Mouse (Mus musculus) MEL (cell line): ENCODE data around the gene Zfp60. TPM values are rescaled to one million over a fixed set of nuclear protein-coding genes. Genes with fewer than 3 reads are reported as not detected.

Source experiments
- DNase-seq: peaks from one replicate; pipeline ENCODE4 v3.0.0; 2011; ENCODE audit warnings: low read depth, low spot score
- H3K27ac ChIP-seq: 2 replicates; pipeline ENCODE4 v1.5.1; 2012; ENCODE audit warnings: low read depth, mild to moderate bottlenecking, control low read depth, low read length, moderate library complexity; ENCODE audit not compliant: control insufficient read depth
- H3K27me3 ChIP-seq, 2 experiments: fragments of 150-350 bp in 1 of 2; sonication (generic) in 1 of 2; 2 replicates each; pipeline ENCODE4 v1.6.1; 2012; ENCODE audit warnings: low read length in 2 of 2, mild to moderate bottlenecking in 2 of 2, improper control_type of control experiment in 1 of 2, moderate library complexity in 1 of 2; ENCODE audit not compliant: insufficient read depth in 2 of 2, control insufficient read depth in 1 of 2
- H3K36me3 ChIP-seq, 2 experiments: 2 replicates each; pipeline ENCODE4 v1.6.1; 2012 to 2014; ENCODE audit warnings: low read length in 2 of 2, improper control_type of control experiment in 1 of 2, inconsistent platforms in 1 of 2, mild to moderate bottlenecking in 1 of 2; ENCODE audit not compliant: insufficient read depth in 2 of 2, control insufficient read depth in 1 of 2
- H3K4me1 ChIP-seq, 2 experiments: fragments of 150-350 bp in 1 of 2; sonication (generic) in 1 of 2; 2 replicates each; pipeline ENCODE4 v1.6.1; 2012; ENCODE audit warnings: low read length in 2 of 2, improper control_type of control experiment in 1 of 2, mild to moderate bottlenecking in 1 of 2; ENCODE audit not compliant: insufficient read depth in 2 of 2, control insufficient read depth in 1 of 2
- H3K4me3 ChIP-seq, 2 experiments: fragments of 150-350 bp in 1 of 2; sonication (generic) in 1 of 2; 2 replicates each; pipeline ENCODE4 v1.5.1; 2012; ENCODE audit warnings: low read depth in 2 of 2, low read length in 2 of 2, mild to moderate bottlenecking in 2 of 2, moderate library complexity in 2 of 2, control low read depth in 1 of 2, improper control_type of control experiment in 1 of 2; ENCODE audit not compliant: control insufficient read depth in 1 of 2, insufficient read depth in 1 of 2
- H3K79me2 ChIP-seq: 2 replicates; pipeline ENCODE4 v1.6.1; 2012; ENCODE audit warnings: mild to moderate bottlenecking, low read length, moderate library complexity; ENCODE audit not compliant: control insufficient read depth, poor library complexity, insufficient read depth
- H3K9ac ChIP-seq: 2 replicates; pipeline ENCODE4 v1.6.1; 2012; ENCODE audit warnings: low read depth, mild to moderate bottlenecking, control low read depth, low read length, moderate library complexity; ENCODE audit not compliant: control insufficient read depth, poor library complexity, severe bottlenecking
- H3K9me3 ChIP-seq: fragments of 150-350 bp; sonication (generic); replicated peaks from 2 replicates; pipeline ENCODE4 v1.6.1; 2012; ENCODE audit warnings: mild to moderate bottlenecking, low read length, improper control_type of control experiment, moderate library complexity; ENCODE audit not compliant: insufficient read depth
- BHLHE40 ChIP-seq: IDR thresholded peaks from 2 replicates; pipeline ENCODE4 v1.6.1; 2012; ENCODE audit warnings: low read depth, mild to moderate bottlenecking, inconsistent platforms, low read length, improper control_type of control experiment, borderline replicate concordance
- CHD1 ChIP-seq: IDR thresholded peaks from 2 replicates; pipeline ENCODE4 v1.6.1; 2012; ENCODE audit warnings: low read depth, mild to moderate bottlenecking, inconsistent platforms, low read length, improper control_type of control experiment
- CHD2 ChIP-seq: IDR thresholded peaks from 2 replicates; pipeline ENCODE4 v1.6.1; 2011; ENCODE audit warnings: low read length, improper control_type of control experiment
- CTCF ChIP-seq, 3 experiments: IDR thresholded peaks in 2 of 3; conservative IDR thresholded peaks in 1 of 3; 2 replicates each; pipeline ENCODE4 v1.5.1; 2011 to 2012; ENCODE audit warnings: low read length in 3 of 3, low read depth in 2 of 3, mild to moderate bottlenecking in 2 of 3, improper control_type of control experiment in 1 of 3, inconsistent platforms in 1 of 3, mixed read lengths in 1 of 3, moderate library complexity in 1 of 3; ENCODE audit not compliant: control insufficient read depth in 1 of 3, insufficient read depth in 1 of 3, poor library complexity in 1 of 3, severe bottlenecking in 1 of 3
- ELF1 ChIP-seq: IDR thresholded peaks from 2 replicates; pipeline ENCODE4 v1.6.1; 2014; ENCODE audit warnings: low read depth, mild to moderate bottlenecking, inconsistent platforms, low read length, improper control_type of control experiment, moderate library complexity
- EP300 ChIP-seq, 2 experiments: IDR thresholded peaks; 2 replicates each; pipeline ENCODE4 v1.6.1; 2011; ENCODE audit warnings: improper control_type of control experiment in 2 of 2, low read length in 2 of 2, low read depth in 1 of 2, mild to moderate bottlenecking in 1 of 2
- ETS1 ChIP-seq: IDR thresholded peaks from 2 replicates; pipeline ENCODE4 v1.6.1; 2012; ENCODE audit warnings: low read depth, mild to moderate bottlenecking, inconsistent platforms, low read length, improper control_type of control experiment, moderate library complexity
- GABPA ChIP-seq: IDR thresholded peaks from 2 replicates; pipeline ENCODE4 v1.6.1; 2012; ENCODE audit warnings: low read depth, mild to moderate bottlenecking, inconsistent platforms, low read length, improper control_type of control experiment, moderate library complexity
- GATA1 ChIP-seq: IDR thresholded peaks from 2 replicates; pipeline ENCODE4 v1.6.1; 2011; ENCODE audit warnings: low read depth, low read length, improper control_type of control experiment
- HCFC1 ChIP-seq: IDR thresholded peaks from 2 replicates; pipeline ENCODE4 v1.6.1; 2012; ENCODE audit warnings: low read depth, mild to moderate bottlenecking, inconsistent platforms, low read length, improper control_type of control experiment, moderate library complexity
- JUND ChIP-seq: IDR thresholded peaks from 2 replicates; pipeline ENCODE4 v1.6.1; 2011; ENCODE audit warnings: low read depth, mild to moderate bottlenecking, improper control_type of control experiment, low read length
- MAFK ChIP-seq: IDR thresholded peaks from 2 replicates; pipeline ENCODE4 v1.6.1; 2011; ENCODE audit warnings: low read depth, mild to moderate bottlenecking, low read length, improper control_type of control experiment, borderline replicate concordance
- MAX ChIP-seq: IDR thresholded peaks from 2 replicates; pipeline ENCODE4 v1.6.1; 2011; ENCODE audit warnings: low read length, improper control_type of control experiment
- MEF2A ChIP-seq: IDR thresholded peaks from 2 replicates; pipeline ENCODE4 v1.6.1; 2014; ENCODE audit warnings: low read depth, mild to moderate bottlenecking, inconsistent platforms, low read length, improper control_type of control experiment; ENCODE audit not compliant: poor library complexity, insufficient replicate concordance, severe bottlenecking; ENCODE audit errors: extremely low read depth
- MXI1 ChIP-seq: IDR thresholded peaks from 2 replicates; pipeline ENCODE4 v1.6.1; 2011; ENCODE audit warnings: mild to moderate bottlenecking, low read depth, low read length, improper control_type of control experiment
- MYB ChIP-seq: IDR thresholded peaks from 2 replicates; pipeline ENCODE4 v1.6.1; 2011; ENCODE audit warnings: mild to moderate bottlenecking, low read depth, low read length, improper control_type of control experiment
- NELFE ChIP-seq: IDR thresholded peaks from 2 replicates; pipeline ENCODE4 v1.6.1; 2011; ENCODE audit warnings: low read depth, low read length, improper control_type of control experiment
- NRF1 ChIP-seq: IDR thresholded peaks from 2 replicates; pipeline ENCODE4 v1.6.1; 2014; ENCODE audit warnings: low read depth, mild to moderate bottlenecking, inconsistent platforms, low read length, improper control_type of control experiment, moderate library complexity; ENCODE audit not compliant: poor library complexity, insufficient read depth, severe bottlenecking
- POLR2AphosphoS2 ChIP-seq: IDR thresholded peaks from 2 replicates; pipeline ENCODE4 v1.6.1; 2011; ENCODE audit warnings: low read length, improper control_type of control experiment
- RAD21 ChIP-seq: IDR thresholded peaks from 2 replicates; pipeline ENCODE4 v1.6.1; 2011; ENCODE audit warnings: mild to moderate bottlenecking, low read depth, low read length, improper control_type of control experiment
- RCOR1 ChIP-seq: IDR thresholded peaks from 2 replicates; pipeline ENCODE4 v1.6.1; 2012; ENCODE audit warnings: low read depth, mild to moderate bottlenecking, inconsistent platforms, low read length, improper control_type of control experiment
- SIN3A ChIP-seq: IDR thresholded peaks from 2 replicates; pipeline ENCODE4 v1.6.1; 2012; ENCODE audit warnings: low read length, improper control_type of control experiment, inconsistent platforms
- SMC3 ChIP-seq: IDR thresholded peaks from 2 replicates; pipeline ENCODE4 v1.6.1; 2011; ENCODE audit warnings: low read depth, low read length, improper control_type of control experiment
- TBP ChIP-seq: IDR thresholded peaks from 2 replicates; pipeline ENCODE4 v1.8.0; 2011; ENCODE audit warnings: low read depth, low read length, improper control_type of control experiment
- TCF12 ChIP-seq: IDR thresholded peaks from 2 replicates; pipeline ENCODE4 v1.6.1; 2014; ENCODE audit warnings: low read depth, mild to moderate bottlenecking, inconsistent platforms, low read length, improper control_type of control experiment, moderate library complexity
- UBTF ChIP-seq: IDR thresholded peaks from 2 replicates; pipeline ENCODE4 v1.6.1; 2012; ENCODE audit warnings: low read depth, mild to moderate bottlenecking, inconsistent platforms, low read length, improper control_type of control experiment, moderate library complexity, borderline replicate concordance; ENCODE audit not compliant: insufficient read depth
- USF1 ChIP-seq: IDR thresholded peaks from 2 replicates; pipeline ENCODE4 v1.6.1; 2014; ENCODE audit warnings: low read depth, mild to moderate bottlenecking, inconsistent platforms, low read length, improper control_type of control experiment, moderate library complexity
- USF2 ChIP-seq, 2 experiments: IDR thresholded peaks; 2 replicates each; pipeline ENCODE4 v1.6.1; 2011 to 2012; ENCODE audit warnings: improper control_type of control experiment in 2 of 2, low read length in 2 of 2, borderline replicate concordance in 1 of 2, inconsistent platforms in 1 of 2, low read depth in 1 of 2, mild to moderate bottlenecking in 1 of 2; ENCODE audit not compliant: insufficient read depth in 1 of 2
- ZC3H11A ChIP-seq: IDR thresholded peaks from 2 replicates; pipeline ENCODE4 v1.6.1; 2012; ENCODE audit warnings: low read depth, mild to moderate bottlenecking, inconsistent platforms, low read length, improper control_type of control experiment
- ZNF384 ChIP-seq: IDR thresholded peaks from 2 replicates; pipeline ENCODE4 v1.6.1; 2012; ENCODE audit warnings: low read depth, mild to moderate bottlenecking, inconsistent platforms, low read length, improper control_type of control experiment
- polyA plus RNA-seq, 2 experiments: library from polyadenylated mRNA; stranded (reverse) in 1 of 2; unstranded in 1 of 2; fragments of >175 nt in 1 of 2; fragments of >200 nt in 1 of 2; gene quantifications; 2 replicates each; pipeline versions ENCODE4 v1.2.1 to v1.2.4; 2012; ENCODE audit warnings: low replicate concordance in 2 of 2, low read depth in 1 of 2; ENCODE audit not compliant: insufficient read length in 2 of 2, insufficient read depth in 1 of 2, missing spikeins in 1 of 2
- total RNA-seq: library from RNA; depleted of rRNA; stranded (reverse); fragments of 300-350 nt; gene quantifications from 2 replicates; pipeline ENCODE4 v1.2.3, GENCODE M21; 2012

Gene Zfp60
- total and polyA plus RNA-seq, 3 experiments, result 4.2 to 137 (median 6.7) TPM

DNA sequence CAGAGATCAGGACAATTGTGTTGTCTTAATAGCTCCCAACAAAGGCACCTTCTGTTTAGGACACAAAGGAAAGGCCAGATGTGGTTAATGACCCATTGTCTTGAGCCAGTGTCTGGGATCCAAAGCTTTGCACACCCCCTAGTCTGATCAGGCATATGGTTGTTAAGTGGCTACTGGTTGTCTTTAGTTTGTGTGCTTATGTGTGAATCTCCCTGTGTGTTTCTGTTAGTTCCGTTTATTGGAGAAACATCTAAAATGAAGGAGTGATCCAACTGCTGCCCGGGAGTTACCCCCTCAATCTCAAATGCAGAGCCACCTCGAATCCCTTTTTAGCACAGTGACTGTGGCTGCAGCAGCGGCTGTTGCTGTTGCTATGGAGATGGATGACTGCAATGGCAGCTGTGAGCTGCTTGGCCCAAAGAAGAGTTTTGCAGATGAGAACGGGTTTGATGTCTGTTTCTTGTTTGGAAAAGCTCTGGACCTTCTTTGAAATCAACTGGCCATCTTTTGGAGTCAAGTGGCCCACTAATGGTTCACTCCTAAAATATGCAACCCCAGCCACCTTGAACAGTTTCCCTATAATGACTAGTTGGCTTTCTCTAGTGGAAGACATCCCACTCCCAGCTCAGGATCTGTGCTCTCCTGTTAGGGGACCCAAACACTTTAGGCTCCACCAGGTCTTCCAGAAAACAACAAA, 25.3 kb downstream of the Zfp60 start:
- Histone ChIP-seq H3K9me3 (no peaks in the 10 kb centered on the region), H3K79me2 (no peaks in the 10 kb centered on the region), H3K4me1 (no peaks in the 10 kb centered on the region), H3K4me3 (no peak overlapping the region), H3K36me3 (no peaks in the 10 kb centered on the region), H3K27ac (0 out of 2 replicates have a peak overlapping the region, but pooled peaks have one; percentile 15), H3K9ac (no peak overlapping the region), H3K27me3 (no peaks in the 10 kb centered on the region)
- DNase-seq, result no peak
- TF ChIP-seq NRF1, result no peak
- no peak for TF ChIP-seq RAD21
- no peak for TF ChIP-seq MAFK
- no peak for TF ChIP-seq ELF1
- no peak for TF ChIP-seq JUND
- no peak for TF ChIP-seq POLR2AphosphoS2
- TF ChIP-seq CHD1, result no peak
- no peak for TF ChIP-seq EP300 (IDR thresholded peaks at IDR 0.05; ENCODE audit: low read depth in 1 of 2, low read length in 2 of 2)
- TF ChIP-seq MXI1, result no peak
- no peak for TF ChIP-seq NELFE
- TF ChIP-seq GATA1, result no peak
- no peak for TF ChIP-seq UBTF
- no peak for TF ChIP-seq USF2 (IDR thresholded peaks at IDR 0.05; ENCODE audit: borderline replicate concordance in 1 of 2, insufficient read depth in 1 of 2, low read depth in 1 of 2, low read length in 2 of 2)
- no peak for TF ChIP-seq ZNF384
- TF ChIP-seq HCFC1, result no peak
- no peak for TF ChIP-seq SMC3
- TF ChIP-seq MAX, result no peak
- no peak for TF ChIP-seq GABPA
- TF ChIP-seq CTCF (IDR thresholded peaks at IDR 0.05 in 2 of 3, conservative IDR thresholded peaks at IDR 0.05 in 1 of 3; ENCODE audit: control insufficient read depth in 1 of 3, insufficient read depth in 1 of 3, low read depth in 2 of 3, low read length in 3 of 3, poor library complexity in 1 of 3, severe bottlenecking in 1 of 3), result no peak
- no peak for TF ChIP-seq TBP
- TF ChIP-seq, all 39 proteins: peak for 0

DNA sequence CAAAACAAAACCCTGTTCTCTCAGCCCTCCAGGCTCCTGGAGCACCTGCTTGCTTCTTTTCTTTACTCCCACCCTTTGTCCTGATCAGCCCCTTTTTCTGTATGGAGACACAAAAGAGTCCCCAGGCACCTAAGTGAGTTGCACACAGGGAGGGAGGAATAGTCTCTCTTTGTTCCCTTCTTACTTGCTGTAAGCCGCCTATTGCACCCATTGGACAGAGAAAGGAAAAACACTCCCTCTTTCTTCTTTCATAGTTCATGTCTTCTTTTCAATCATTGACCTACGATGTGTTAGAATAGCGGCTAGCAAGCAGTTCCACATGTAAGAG, 25.8 kb downstream of the Zfp60 start:
- no peak for TF ChIP-seq ZC3H11A
- TF ChIP-seq GATA1, result no peak
- TF ChIP-seq SMC3, result no peak
- TF ChIP-seq NRF1, result no peak
- no peak for TF ChIP-seq ZNF384
- no peak for TF ChIP-seq MYB
- TF ChIP-seq RCOR1, result no peak
- no peak for TF ChIP-seq USF1
- no peak for TF ChIP-seq CHD2
- TF ChIP-seq ETS1, result no peak
- no peak for TF ChIP-seq MXI1
- TF ChIP-seq TCF12, result no peak
- TF ChIP-seq EP300 (IDR thresholded peaks at IDR 0.05; ENCODE audit: low read depth in 1 of 2, low read length in 2 of 2), result no peak
- TF ChIP-seq MAX, result no peak
- TF ChIP-seq MAFK, result no peak
- TF ChIP-seq BHLHE40, result no peak
- TF ChIP-seq MEF2A, result no peak
- TF ChIP-seq SIN3A, result no peak
- H3K4me3 ChIP-seq, result no peak overlapping the region

More for the DNA sequence above, 25.8 kb downstream of the Zfp60 start:
- Histone ChIP-seq H3K4me1 (no peaks in the 10 kb centered on the region), H3K36me3 (no peaks in the 10 kb centered on the region), H3K9ac (no peak overlapping the region), H3K79me2 (no peaks in the 10 kb centered on the region), H3K27me3 (no peaks in the 10 kb centered on the region), H3K27ac (no peak overlapping the region), H3K9me3 (no peaks in the 10 kb centered on the region)
- DNase-seq, result no peak
